Mouse (Mus musculus): Measurements from ENCODE around the gene Wdr18.

Gene Wdr18

GRCm38 (mm10) chr10:80001945-80002344 lies 42.0 kb downstream of the Wdr18 start:
- no peak for DNase-seq

GRCm38 (mm10) chr10:80002829-80003228 lies 42.9 kb downstream of the Wdr18 start:
- no peak for DNase-seq

GRCm38 (mm10) chr10:80003374-80004232 lies 43.7 kb downstream of the Wdr18 start:
- no peak for DNase-seq

GRCm38 (mm10) chr10:80004233-80004705 lies 44.3 kb downstream of the Wdr18 start:
- no peak for DNase-seq

- no peak for DNase-seq
Measured at GRCm38 (mm10) chr10:80011740-80012139, 51.8 kb downstream of the Wdr18 start.

GRCm38 (mm10) chr10:80013609-80014008 lies 53.7 kb downstream of the Wdr18 start:
- DNase-seq: no peak

- DNase-seq: peak; percentile 62 to 72
Measured at GRCm38 (mm10) chr10:80014484-80015290, 54.7 kb downstream of the Wdr18 start.

GRCm38 (mm10) chr10:80015583-80015982 lies 55.6 kb downstream of the Wdr18 start:
- DNase-seq: peak in 1 of 2 experiments; percentile 43

- peak; percentile 84 to 93 for DNase-seq
Measured at GRCm38 (mm10) chr10:80016511-80016910, 56.6 kb downstream of the Wdr18 start, which contains the start of gene Arhgap45. Gene Arhgap45, plus strand, starts transcription at chr10:80016653.

GRCm38 (mm10) chr10:80016931-80017330 lies 57.0 kb downstream of the Wdr18 start:
- DNase-seq: no peak

- peak; percentile 96 to 98 for DNase-seq
Measured at GRCm38 (mm10) chr10:80017361-80017760, 57.4 kb downstream of the Wdr18 start.

GRCm38 (mm10) chr10:80017771-80018170 lies 57.8 kb downstream of the Wdr18 start:
- DNase-seq: peak; percentile 71 to 76

GRCm38 (mm10) chr10:80018739-80019297 lies 58.9 kb downstream of the Wdr18 start:
- DNase-seq: peak; percentile 72

- peak in 1 of 2 experiments; percentile 54 for DNase-seq
Measured at GRCm38 (mm10) chr10:80019471-80020131, 59.6 kb downstream of the Wdr18 start.

All from thymus, postnatal 36 days (tissue).